1 mouse cellular context compared by ENCODE assay signal in the genomic region with DNA sequence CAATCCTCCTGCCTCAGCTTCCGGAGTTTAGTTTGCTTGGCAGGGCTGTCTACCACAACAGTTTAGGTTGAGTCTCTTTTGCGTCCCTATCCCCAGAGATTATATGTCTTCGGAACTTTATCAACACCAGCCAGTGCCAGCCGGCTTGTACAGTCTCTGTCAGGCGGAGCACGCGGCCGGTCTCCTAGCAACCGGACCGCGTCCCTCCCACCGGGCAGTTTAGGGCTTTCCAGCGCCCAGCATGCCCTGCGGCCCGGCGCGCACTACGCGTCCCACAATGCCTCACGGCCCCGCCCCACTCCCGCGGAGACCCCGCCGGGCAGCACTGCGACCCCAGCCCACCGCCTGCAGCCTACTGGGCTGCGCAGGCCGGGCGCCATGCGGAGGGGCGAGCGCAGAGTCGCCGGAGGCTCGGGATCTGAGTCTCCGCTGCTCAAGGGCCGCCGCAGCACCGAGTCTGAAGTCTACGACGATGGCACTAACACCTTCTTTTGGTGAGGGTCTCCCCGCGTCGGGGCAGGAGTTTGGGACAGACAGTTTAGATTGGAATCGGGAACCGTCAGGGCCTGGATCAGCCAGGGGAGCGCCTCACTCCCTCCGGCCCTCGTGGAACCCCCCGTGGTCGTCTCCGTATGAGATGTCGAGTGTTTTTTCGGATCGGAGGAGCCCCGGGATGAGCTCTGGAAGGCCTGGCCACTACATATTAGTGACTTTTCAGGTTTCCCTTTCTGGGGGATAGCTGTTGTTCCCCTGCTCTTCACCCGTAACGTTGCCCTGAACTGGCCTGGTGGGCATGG.
TF ChIP-seq lines count a peak whose summit lies in the region.

No protein-coding gene starts in this region.

TF ChIP-seq in myocyte, 11 proteins besides CTCF, POLR2A, EP300 and RAD21:
- TF ChIP-seq POLR2AphosphoS2 (IDR thresholded peaks at IDR 0.05; ENCODE audit: insufficient read length, low read depth) (peak; percentile 50), CEBPB (IDR thresholded peaks at IDR 0.05; ENCODE audit: insufficient read depth, poor library complexity, severe bottlenecking) (no peak), REST (IDR thresholded peaks at IDR 0.05; ENCODE audit: insufficient read depth, insufficient read length) (no peak), MYOD1 (IDR thresholded peaks at IDR 0.05; ENCODE audit: control insufficient read depth in 1 of 3, insufficient read length in 2 of 3, low read depth in 2 of 3) (peak in 1 of 3 experiments; percentile 12), TCF3 (IDR thresholded peaks at IDR 0.05; ENCODE audit: insufficient read length, low read depth) (no peak), MYOG (IDR thresholded peaks at IDR 0.05; ENCODE audit: control insufficient read depth in 1 of 3, insufficient read depth in 1 of 3, insufficient read length in 2 of 3, low read depth in 2 of 3) (no peak)
